Mouse (Mus musculus): Measurements from ENCODE around the gene Sema4a.

Gene Sema4a

DNA sequence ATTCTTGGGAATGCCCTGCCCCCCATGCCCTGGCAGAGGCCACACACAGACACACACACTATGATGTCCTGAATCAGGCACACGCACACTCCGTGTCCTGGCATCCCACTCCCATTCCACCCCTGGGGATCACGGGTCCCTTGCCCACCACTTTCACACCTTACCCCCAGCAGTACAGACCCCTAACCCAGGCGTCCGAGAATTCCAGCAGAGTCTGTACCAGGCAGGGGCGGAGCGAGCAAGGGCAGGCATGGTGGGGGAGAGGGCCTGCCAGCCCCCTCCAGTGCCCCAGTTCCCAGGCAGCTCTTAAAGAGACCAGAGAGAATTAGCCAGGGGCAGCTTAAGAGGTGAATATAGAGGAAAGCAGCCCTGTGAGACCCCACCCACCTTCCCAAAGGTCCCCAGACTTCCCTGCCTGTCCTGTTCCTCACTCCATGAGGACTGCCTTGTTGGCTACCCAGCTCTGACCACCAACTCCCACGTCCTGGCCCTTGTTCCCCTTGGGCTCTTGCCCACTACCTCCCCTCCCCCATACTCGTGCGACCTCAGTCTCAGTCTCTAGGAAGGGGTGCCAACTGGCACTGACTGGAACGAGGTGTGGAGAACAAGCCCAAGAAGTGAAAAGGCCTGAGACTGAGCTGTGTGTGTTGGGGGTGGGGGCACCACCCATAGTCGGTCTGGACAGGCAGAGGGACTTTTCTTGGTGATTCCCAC is at the start of gene Sema4a:
Gene Sema4a, minus strand, starts transcription at position 200 of the 714 bp plus-strand sequence.
- no peak for DNase-seq

DNA sequence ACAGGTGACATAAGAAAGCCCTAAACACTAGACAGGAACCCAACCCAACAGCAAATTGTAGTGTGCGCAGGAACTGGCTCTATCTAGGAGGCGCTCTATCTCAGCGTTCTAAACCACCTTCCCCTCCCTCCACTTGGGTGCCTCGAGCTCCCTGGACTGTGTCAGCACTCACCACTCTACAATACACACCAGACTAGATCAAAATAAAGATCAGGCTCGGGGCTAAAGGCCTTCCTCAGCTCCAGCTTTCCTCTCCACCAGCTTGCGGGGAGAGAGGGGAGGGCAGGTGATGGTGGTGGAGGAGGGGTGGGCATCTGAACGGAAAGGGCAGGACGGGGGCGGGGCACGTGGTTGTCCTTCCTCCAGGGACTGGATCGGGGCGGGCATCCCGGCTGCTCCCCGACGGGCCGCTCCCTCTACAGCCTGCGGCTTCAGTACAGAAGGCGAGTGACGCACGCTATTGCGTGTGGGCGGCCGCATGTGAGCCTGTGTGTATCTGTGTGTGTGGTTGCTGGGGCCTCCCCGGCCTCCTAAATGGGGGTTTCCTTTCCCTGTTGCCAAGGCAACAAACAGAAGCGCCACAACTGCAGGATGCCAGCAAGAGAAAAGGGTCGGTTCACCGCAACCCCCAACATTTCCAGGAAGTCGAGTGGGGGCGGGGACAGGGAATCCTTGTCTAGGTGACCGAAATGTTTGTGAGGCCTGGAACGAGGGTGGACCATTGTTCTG is 48.9 kb upstream of the Sema4a start, which contains the start of gene Lmna:
Gene Lmna, minus strand, starts transcription at position 265 of the 729 bp plus-strand sequence.
- peak; percentile 92 for DNase-seq

DNA sequence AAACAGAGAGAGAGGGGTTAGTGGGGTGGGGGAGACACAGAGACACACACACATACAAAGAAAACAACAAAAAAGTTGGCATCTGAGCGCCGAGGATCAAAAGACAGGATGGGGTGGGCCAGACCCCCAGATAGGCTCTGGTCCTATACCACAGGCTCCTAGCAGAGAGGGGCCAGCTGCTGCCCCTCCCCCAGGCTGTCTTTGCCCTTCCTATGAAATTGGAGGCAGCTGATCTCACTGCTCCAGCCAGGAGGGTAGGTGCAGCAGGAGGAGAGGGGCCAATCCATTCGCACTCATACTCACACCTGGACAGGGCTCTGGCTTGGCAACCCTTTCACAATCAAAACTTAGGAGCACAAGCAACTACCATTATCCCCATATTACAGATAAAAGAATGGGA is 48.3 kb upstream of the Sema4a start:
- no peak for DNase-seq

DNA sequence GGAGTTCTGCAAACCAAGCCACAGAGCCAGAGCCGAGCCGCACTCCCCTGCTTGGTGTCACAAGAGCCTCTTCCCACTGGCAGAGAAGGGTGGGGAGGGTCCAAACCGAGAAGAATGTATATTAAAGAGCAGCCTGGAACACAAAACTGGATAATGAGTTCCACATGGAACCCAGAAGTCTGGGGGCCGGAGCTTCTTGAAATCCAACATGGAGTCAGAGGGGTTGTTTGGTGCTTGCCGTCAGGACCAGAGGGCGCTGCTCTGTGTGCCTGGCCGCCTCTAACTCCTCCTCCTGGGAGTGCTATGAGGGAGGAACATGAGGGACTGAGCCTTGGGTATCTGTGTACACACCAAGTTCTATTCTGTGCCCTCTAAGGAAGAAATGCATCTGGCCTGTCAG is 44.8 kb upstream of the Sema4a start:
- no peak for DNase-seq

DNA sequence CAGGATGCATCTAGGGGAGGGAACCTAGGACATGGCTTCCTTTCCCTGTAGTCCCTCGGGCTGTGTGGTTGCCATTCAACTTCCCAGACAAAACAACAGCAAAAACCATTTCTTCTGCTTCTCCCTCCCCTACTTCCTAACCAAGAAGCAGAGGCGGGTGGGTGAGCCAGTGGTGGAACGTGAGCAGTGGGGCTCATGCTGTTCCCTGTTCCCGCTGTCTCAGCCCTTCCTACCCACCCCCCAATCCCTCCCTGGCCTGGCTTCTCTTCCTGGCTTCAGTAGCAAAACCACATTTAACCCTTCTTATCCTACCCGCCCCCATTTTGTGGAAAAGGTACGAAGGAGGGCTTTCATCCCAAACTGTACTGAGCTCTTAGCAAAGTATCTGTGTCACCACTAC is 44.1 kb upstream of the Sema4a start:
- DNase-seq = no peak

DNA sequence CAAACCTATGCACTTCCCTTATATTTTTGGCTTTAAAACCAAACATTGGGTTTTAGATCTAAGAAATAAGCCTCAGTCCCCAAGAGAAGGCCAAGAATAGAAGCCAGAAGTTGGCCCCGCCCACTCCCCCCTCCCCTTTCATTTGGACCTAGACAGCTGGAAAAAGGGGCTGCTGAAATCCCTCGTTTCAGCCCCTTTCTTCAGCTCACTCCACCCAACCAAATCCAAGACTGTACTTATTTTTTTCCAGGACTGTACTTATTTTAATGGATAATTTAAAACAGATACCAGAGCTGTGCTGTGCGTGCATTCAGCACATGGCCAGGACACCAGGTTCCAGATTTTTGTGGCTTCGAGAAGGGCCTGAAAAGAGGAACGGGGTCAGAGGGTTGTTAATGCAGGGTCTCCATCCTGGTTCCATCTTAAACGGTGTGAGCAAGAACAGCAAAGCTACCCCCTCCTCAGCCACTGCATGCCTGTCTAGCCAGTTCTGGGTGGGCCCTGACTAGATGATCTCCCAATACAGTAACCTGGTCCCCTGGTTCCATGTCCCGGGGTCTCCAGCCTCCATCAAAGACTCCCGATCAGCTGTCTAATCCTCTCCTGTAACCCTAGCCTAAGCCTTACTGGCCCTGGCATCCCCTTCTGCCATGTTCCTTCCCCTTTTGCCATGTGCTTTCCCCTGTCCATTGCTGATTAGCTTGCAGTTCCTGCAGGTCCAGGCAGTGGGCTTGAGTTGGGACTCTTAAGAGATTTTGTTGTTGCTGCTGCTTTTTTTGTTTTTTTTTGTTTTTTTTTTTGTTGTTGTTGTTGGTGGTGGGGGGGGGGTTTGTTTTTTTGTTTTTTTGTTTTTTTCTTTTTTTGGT is 43.1 kb upstream of the Sema4a start:
- no peak for DNase-seq

DNA sequence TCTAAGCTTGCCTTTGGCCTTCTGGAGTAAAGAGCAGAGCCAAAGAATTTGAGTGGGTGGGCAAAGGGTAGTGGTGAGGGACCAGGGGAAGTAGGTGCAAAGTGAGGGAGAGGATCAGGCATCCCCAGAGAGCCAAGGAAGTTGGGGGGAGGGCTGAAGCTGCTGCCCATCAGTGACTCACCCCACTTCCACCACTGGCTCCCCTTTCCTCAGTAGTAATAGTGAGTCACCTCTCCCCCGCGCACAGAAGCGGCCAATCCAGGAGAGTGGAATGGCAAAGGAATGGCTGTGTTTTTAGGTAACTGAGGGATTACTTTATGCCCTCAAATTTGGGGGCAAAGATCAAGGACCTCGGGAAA is 42.5 kb upstream of the Sema4a start:
- no peak for DNase-seq

DNA sequence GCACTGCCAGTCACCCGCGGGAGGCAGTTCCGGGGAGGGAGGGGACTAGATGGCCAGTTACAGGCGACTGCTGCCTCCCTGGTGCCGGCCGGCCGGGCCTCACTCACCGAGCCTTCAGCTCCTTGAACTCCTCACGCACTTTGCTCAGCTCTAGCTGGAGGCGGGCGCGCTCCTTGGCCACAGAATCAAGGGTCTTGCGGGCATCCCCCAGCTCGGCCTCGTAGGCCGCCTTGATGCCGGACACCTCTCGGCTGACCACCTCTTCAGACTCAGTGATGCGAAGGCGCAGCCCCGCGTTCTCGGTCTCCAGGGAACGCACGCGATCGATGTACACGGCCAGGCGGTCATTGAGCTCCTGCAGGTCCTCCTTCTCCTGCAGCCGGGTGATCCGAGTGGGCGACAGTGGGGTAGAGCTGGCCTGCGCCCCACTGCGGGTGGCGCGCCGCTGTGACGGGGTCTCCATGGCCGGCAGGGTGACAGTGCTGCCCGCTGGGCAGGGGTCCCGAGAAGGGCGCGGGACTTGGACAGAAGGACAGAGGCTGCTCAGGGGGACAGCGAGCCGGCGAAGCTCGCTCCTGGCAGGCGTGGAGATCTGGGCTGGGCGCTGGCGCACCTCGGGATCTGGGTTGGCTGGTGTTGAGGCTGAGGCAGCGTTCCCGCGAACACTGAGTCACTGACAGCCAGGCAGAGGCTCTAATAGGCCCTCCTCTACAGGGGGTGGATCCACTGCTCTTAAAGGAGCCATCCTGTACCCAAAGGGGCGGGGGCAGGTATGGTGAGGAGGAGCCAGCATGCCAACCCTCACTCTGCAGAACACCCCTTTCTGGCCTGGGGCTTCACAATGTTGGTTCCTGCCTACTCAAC is 41.9 kb upstream of the Sema4a start:
- DNase-seq = peak; percentile 94

DNA sequence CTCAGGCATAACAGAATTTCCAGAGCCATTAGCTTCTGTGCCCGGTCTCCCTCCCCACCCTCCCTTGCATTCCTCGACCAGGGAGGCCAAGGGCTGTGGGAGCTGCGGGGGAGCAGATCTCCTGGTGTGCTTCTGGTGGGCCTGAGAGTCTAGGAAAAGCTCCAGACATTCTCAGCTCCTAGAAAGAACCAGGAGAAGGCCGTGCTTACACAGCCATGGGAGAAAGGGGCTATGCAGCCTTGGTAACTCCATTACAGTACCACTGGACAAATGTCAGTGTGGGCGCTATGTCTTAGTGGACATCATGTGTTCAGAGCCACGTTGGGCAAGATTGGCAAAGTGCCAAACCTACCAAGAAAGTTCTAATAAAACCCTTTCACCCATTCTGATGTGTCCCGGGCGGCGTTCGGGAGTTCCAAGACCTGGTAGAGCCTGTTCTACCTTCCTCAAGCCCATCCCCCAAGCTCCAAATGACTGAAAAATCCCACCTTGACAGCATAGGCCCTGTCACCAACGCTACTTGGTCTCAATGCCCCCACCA is 41.1 kb upstream of the Sema4a start:
- peak; percentile 65 for DNase-seq

DNA sequence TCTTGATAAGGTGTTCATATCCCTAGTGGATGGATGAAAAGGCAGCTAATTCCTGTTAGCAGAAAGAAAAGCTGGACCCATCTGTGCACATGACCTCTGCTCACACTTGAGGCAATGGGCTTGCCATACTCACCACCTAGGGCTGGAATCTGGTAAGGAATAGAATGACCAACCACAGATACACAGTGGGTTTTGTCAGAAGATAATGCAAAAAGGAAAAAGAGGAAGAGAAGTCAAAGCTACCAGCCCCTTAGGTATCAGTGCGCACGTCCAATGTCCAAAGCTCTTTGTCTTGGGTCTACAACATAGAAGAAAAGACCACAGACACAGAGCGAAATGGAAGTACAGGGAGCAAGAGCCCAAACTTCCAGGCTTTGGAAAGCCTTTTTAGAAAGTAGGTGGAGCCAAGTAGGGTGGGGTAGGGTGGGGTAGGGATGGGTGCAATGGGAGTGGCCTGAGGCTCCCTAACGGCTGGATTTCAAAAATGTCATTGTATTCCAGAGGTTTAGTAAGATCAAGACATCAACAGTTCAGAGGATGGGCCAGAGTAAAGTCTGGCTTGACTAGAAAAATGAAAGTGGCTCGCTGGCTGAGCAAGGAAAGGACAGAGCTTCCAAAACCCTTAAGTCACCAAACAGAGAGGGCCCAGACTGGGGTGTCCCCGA is 40.5 kb upstream of the Sema4a start:
- DNase-seq = no peak

DNA sequence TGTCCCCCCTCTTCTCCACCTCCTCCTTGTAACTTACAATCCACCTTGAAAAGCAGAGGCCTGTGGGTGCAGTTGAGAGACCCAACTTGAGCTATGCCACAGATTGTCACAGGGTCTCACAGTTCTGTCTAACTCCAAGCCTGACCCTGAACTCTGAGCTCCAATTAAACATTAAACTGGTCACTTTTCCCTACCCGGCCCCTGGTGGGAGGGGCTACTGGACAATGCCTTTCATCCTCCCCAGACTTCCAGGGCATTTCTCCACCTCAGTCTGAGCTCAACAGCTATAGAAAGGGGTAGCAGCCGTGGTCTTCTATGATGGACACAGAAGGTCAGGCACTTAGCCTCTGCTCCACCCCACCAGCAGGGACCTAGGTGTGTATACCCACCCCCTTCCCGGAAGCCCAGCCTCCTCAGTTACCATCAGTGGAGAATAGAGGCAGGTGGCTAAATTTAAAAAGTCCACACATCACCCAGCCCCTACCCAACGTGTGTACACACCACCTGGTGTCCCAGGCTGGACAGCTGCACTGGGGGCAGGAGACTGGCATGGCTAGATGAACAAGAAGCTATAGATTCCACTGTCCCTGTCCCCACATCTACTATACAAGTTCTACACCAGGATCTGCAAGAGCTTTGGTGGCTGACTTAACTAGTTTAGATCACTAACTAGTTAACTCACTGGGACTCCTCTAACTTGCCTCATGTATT is 39.8 kb upstream of the Sema4a start:
- peak; percentile 75 for DNase-seq

DNA sequence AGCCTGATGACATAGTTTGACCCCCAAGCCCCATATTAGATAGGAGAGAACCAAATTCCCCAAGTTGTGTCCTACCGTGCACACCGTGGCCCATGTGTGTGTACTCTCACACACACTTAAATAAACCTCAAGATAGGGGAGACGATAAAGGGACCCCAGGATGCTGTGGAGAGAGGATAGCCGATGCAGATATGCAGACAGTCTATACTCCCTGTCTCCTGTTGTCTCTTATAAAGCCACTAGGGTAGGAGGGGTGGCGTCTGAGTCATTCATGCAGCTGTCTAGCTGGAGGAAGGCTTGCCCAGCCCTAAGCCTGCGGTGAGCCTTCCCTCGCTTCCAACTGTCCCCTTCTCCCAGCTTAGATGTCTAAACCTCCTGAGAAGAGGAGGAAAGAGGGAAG is 39.1 kb upstream of the Sema4a start:
- DNase-seq = no peak

DNA sequence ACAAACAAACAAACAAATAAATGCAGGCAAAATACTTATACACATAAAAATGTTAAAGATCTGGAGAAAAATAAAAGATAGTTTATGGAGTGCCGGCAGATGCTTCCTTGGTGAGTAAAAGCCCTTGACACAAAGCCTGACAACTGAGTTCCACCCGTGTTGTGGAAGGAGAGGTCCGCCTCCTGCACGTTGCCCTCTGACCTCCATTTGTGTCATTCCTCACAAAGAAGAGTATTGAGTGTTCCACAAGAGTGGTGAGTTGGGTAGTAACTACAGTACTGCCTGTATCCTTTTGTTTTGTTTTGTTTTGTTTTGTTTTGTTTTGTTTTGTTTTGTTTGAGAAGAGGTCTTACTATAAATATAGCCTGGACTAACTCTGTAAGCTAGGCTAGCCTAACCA is 38.6 kb upstream of the Sema4a start:
- no peak for DNase-seq

DNA sequence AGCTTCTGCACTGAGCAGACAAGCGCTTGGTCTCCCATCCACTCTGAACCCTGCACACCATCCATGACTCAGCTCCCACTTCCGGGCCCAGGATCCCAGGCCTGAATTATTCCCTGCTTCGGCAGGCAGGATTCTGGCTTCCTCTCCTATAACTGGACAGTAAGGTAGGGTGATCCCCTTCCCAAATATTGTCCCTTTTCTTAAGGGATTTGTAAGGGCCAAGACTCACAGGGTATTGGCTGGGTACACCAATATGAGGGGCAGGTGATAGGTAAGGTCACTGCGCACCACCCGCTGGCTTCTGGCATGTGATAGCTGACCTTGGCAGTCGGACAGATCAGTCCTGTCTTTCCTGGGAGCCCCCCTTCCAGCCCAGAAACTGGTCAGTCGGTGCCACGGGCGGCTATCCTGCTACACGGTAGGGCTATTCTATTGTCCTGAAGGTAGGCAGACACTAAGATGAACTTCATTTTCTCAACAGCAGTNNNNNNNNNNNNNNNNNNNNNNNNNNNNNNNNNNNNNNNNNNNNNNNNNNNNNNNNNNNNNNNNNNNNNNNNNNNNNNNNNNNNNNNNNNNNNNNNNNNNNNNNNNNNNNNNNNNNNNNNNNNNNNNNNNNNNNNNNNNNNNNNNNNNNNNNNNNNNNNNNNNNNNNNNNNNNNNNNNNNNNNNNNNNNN is 34.9 kb upstream of the Sema4a start:
- DNase-seq = peak; percentile 47

DNA sequence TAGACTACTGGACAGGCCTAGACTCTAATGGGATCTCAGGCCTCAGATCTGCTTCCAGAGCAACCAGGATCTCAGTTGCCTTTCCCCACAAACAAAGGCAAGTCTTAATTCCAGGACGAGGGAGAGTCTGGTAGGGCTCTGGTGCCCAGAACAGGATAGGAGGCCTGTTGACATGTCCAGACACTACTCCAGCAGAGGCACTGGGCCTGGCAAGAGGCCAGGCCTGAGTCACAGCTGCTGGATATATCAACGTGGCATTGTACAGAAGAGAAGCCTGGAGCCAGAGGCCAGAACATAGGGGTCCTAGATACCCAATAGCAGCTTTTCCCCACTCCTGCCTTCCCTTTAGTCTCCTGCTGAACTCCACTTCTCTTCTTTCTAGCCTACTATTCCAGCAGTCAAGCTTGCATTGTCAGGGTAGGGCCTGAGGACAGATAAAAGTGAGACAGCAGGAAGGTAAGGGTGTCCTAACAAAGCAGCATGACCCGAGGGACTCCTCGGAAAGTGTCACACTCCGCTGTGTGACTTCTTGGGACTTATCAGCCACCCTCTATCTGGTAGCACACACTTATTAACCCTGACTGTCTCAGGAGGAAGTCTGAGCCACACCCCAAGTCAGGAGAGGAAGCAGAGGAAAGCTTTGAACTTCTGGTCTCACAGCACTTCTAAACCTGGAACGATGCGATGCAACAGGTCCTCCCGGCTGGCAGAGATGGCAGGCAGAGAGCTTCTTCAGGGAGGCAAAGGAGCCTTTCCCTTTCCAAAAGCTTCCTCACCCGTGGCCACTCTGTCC is 34.0 kb upstream of the Sema4a start:
- DNase-seq = peak; percentile 50

DNA sequence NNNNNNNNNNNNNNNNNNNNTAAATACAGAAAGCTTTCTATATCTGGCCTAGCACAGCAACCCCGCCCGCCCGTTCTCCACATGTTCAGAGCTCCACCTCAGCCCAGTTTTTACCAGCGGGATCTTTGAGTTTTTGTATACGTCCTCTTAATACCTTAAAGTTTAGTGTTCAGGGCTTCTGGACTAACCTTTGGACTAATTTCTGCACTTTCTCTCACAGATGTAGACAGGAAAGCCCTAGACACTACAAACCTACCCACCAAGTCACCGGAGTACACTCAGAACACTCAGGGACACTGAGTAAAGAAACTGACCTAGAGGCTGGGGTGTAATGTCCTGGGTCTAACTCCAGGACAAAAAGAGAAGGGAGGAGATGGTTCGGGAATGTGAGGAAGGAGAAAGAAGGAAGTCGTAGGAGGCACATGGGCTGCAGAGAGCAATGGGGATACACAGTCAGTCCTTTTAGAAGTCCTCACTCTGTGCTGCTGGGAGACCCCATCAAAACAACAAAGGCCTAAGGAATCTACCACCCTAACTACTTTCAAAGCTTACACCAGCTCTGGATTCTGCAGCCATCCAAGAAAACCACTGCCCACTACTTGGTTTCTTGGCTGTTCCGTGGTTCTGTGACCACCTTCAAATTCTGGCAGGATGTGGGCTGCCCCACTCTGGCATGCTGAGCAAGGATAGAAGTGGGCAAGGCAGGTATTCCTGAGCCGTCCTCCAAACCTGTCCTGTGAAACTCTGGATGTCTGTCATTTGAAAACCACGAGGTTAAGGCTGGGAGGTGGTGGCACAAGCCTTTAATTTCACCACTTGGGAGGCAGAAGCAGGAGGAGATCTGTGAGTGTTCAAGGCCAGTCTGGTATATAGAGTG is 33.0 kb upstream of the Sema4a start:
- no peak for DNase-seq

DNA sequence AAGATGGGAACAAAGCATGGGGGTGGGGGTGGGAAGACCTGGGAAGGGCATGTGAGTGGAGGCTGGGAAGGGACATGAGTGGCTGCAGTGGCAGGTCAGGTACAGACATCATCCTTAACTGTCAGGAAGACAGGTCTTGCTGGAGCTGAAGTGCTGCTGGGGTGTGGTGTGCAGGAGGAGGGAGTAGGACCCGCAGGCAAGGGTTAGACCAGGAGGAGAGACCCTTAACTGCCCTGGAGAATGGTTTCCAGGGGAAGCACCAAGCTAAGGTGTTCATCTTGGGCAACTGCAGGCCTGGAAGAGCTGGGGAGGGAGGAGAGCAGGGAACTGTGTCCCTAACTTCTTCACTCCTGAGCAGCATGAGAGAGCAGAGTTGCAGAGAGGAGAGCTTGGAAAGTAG is 26.4 kb upstream of the Sema4a start:
- DNase-seq = no peak

DNA sequence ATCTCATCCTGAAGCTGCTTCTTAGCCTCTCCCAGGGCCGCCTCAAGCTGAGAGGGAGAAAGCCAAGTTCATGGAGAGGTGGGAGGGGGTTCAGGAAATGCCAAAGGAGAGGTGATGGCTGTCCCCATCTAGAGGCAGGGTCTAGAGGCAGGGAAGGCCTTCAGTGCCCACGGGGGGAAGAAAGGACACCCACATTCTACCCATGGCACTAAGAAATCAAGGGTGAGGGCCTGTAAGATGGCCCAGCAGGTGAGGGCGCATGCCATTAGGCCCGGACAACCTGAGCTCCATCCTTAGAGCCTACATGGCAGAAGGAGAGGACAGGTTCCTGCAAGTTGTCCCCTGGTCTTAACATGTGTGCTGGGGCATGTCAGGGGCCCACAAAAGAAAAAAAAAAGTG is 25.9 kb upstream of the Sema4a start:
- DNase-seq = no peak

DNA sequence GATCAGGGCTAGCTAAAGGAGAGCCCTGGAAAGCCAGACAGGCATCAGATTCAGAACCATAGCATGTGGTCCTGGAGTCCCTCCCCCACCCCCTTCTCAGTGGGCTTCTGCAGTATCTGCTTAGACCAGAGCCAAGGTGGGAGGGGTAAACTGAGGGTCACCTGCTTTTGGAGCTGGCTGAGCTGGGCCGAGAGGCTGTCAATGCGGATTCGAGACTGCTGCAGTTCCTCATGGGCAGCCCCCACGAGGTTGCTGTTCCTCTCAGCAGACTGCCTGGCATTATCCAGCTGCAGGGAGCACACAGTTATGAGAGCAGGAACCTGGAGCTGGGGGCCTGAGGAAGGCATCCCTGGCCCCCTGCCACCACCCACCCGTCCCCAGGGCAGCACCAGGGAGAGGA is 25.1 kb upstream of the Sema4a start:
- DNase-seq = no peak
